Mouse (Mus musculus) right cerebral cortex, postnatal 10 days (tissue): ENCODE measurements around the gene Sdc1.

ENCODE experiments used
- DNase-seq, 2 experiments: peaks; one replicate each; pipeline ENCODE4 v3.0.0; 2021; ENCODE audit warnings: low spot score in 2 of 2

The Sdc1 gene

DNA sequence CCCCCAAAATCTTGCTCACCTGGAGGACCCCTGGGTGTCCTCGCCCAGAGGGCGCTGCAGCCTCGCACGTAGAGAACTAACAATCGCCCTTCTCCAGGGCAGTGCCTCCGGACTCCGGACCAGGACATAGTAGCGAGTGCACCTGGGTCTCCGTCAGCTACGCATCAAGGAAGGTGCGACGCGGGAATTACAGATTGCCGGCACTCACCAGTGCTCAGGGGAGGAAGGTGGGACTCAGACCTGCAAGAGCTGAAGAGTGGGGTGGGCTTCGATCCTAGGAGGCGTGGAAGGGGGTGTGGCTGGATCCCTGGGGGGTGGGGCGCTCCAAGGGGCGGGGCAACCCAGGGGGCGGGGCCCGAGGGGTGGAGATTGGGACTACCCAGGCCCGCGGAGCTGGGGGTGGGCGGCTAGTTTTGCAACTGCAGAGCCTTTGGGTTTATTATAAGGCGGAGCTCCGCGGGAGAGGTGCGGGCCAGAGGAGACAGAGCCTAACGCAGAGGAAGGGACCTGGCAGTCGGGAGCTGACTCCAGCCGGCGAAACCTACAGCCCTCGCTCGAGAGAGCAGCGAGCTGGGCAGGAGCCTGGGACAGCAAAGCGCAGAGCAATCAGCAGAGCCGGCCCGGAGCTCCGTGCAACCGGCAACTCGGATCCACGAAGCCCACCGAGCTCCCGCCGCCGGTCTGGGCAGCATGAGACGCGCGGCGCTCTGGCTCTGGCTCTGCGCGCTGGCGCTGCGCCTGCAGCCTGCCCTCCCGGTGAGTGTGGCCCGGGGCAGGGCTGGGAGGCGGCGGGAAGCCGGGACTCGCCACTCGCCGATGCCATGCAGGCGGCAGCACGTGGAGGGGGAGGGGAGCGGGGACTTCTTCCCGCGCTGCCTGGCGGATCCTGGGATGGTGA, at the start of gene Sdc1:
Gene Sdc1, plus strand, starts transcription at position 378 of the 898 bp plus-strand sequence.
- peak; percentile 78 to 80 for DNase-seq

GRCm38 (mm10) chr12:8726890-8727289, 44.2 kb upstream of the Sdc1 start:
- no peak for DNase-seq

- DNase-seq = no peak
These were observed 42.4 kb upstream of the Sdc1 start for GRCm38 (mm10) chr12:8728739-8729138.

GRCm38 (mm10) chr12:8753654-8754053, 17.5 kb upstream of the Sdc1 start:
- DNase-seq = no peak

GRCm38 (mm10) chr12:8754116-8754515, 17.0 kb upstream of the Sdc1 start:
- peak in 1 of 2 experiments; percentile 57 for DNase-seq

GRCm38 (mm10) chr12:8758029-8758428, 13.1 kb upstream of the Sdc1 start:
- no peak for DNase-seq

DNA sequence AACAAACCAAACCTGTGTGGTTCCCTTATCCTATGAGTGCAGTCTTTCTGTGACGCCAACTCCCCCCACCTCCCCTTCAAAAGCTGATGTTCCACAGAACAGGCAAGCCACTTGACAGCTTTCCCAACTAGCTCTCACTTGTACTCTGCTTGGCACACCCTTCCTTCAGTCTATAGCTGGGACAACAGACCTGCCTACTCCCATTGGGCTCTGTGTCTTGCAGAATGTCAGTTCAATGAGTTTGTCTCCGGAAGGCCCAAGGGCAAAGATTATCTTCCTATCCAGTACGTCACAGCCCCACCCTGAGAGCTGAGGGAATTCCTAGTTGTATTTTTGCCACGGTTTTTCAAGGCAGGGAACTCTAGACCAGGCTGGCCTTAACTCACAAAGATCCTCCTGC, 12.0 kb upstream of the Sdc1 start:
- peak in 1 of 2 experiments; percentile 14 for DNase-seq

- peak in 1 of 2 experiments; percentile 17 for DNase-seq
These were observed 11.3 kb upstream of the Sdc1 start for GRCm38 (mm10) chr12:8759779-8760178.

- DNase-seq = peak in 1 of 2 experiments; percentile 12
These were observed 10.6 kb upstream of the Sdc1 start for GRCm38 (mm10) chr12:8760561-8760960.

- peak in 1 of 2 experiments; percentile 21 for DNase-seq
These were observed 10.1 kb upstream of the Sdc1 start for GRCm38 (mm10) chr12:8761058-8761457.

GRCm38 (mm10) chr12:8762667-8763066, 8.5 kb upstream of the Sdc1 start:
- no peak for DNase-seq

DNA sequence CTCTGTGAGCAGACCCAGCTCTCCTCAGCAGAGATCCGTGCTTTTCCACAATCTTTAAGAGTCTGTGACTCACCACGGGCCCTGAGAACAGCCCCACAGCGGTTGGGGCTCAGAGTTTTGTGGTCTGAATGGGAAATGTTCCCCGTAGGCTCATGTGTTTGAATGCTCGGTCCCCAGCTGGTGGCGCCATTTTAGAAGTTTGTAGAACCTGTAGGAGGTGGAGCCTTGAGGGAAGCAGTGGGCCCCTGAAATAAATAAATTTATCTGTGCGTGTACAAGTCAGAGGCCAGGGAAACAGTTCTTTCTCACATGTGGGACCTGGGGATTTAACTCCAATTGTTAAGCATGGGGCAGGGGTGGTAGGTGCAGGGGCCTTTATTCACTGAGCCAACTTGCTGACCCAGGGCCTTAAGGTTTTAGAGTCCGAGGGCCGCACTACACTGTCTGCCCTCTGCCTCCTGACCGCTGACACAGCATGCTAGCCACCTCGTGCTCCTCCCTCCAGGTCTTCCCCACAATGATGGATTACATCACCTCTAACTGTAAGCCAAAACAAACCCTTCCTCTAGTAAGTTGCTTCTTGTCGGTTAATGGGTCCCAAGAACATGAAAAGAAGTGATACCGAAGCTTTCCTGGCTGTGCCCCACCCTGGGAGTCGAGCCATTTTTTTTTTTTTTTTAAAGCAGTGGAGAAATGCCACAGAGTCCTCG, 6.7 kb upstream of the Sdc1 start:
- DNase-seq = no peak

DNA sequence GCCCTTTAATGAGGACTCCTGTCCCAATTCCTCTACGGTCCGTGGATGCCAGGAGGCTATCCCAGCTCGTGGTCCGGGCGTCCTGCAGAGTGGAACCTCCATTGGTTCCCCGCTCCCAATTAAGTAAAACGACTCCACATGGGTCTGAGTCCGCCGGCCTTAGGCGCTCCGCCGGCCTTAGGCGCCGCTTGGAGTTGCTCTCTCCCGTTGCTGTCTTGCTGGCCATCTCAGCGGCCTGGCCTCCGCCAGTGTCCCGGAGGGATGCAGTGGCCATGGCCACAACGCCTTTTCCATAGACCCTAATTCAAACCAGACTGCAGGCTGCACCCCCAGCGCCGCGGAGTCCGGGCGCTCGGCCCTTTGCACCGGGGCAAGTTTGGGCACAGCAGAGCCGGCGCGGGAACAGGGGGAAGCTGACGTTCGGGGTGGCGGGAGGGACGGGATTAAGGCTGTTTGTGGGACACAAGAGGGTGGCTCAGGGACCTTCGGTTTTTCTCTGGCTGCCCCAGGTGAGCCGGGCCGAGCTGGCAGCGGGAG, 789 bp downstream of the Sdc1 start:
- no peak for DNase-seq

DNA sequence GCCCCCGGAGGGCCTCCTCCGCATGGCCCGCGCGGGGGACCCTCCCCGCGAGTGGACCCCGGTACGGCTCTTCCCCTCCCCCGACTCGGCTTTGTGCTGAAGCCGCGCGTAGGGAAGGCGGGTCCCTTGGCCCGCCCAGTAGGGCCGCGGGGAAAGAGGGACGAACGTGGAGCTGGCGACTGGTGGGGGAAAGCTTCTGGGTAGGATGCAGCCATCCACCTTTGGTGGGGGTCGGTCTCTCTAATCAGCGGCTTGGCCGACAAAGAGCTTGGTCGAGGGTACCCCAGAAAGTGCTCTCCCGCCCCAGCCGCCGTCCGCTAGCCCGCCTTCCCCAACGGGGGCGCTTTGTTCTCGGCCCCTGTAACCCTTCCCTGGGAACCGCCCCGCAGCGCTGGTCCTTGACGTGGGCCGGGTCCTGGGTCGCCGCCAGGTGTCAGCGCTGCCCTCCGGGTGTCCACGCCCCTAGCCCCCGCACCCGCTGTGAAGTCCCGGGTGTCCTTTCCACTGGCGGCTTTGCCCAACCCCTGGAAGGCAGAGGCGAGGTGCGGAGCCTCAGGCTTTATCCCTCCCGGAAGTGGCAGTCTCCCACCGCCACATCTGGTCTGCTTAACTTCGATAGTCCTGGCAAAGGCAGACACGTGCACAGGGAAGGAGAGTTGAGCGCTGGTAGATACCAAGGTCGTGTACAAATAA, 1.5 kb downstream of the Sdc1 start:
- DNase-seq = peak; percentile 31 to 47

DNA sequence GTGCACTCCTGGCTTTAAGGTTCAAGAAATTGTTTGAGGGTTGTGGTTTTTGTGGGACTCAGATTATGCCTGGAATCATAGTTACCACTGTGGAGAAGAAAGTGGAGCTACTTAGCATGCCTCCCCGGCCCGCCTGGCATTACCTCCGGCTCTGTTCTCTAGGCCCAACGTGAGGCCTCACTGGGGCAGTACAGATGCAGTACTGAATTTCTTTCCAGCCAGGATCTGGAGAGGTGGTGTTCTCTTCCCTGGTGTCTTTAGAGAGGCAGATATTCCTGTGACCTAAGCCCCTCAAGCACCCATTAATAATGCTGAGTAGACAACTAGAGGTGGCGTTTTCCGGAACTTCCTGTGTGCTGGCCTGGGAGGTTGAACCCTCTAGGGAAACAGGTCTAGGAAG, 2.2 kb downstream of the Sdc1 start:
- no peak for DNase-seq

- no peak for DNase-seq
These were observed 3.1 kb downstream of the Sdc1 start for GRCm38 (mm10) chr12:8774183-8774582.

DNA sequence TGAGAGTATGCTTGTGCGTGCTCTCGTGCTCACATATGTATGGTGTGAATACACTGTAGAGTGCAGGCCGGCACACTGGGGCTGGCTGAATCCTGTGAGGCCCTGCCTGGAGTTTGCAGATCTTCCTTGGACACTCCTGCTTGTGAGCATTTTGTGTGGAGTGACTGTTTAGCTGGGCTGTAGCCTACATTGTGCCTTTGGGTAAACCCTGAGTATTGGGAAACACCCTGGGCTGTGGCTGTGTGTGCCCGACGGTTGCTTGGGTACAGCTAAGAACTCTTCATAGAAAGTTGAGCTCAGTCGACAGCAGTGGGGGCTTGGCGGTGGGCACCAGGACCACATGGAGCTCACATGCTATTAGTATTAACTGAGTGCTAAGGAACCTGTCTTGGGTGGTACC, 5.1 kb downstream of the Sdc1 start:
- no peak for DNase-seq

DNA sequence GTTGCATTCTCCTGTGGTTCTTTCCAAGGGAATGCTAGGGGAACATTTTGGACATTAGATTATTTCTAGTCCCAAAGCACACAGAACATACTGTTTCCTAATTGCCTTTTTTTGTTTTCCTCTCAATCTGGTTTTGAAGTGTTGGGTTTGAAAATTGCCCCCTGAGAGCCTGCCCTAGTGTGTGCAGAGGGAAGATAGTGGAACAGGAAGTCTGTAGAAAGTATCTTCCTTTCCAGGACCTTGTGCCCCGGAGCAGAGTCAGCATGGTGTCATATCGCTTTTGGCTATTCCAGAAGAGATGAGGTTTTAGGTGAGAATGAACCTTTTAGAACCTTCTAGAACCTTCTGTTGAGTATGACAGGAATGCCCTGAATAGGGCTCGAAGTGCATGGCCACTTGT, 5.6 kb downstream of the Sdc1 start:
- no peak for DNase-seq

- no peak for DNase-seq
These were observed 7.0 kb downstream of the Sdc1 start for GRCm38 (mm10) chr12:8778106-8778505.

DNA sequence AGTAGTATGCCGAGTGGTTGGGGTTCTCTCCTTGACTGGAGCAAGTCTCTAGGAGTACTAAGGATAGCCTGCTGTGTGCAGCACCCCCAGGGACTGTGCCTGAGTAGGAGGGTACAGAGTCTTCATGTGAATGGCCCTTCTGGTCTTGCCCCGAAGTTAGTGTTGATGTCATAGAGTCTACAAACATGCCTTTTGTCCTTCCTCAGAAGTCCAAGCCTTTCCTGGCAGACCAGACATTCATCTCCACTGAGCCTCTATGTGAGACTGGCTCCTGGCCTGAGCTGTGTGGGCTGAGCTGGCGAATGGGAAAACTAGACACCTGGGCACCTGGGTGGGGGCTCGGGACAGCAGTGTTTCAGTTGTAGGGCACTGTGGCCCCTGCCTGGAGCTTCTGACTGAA, 8.7 kb downstream of the Sdc1 start:
- DNase-seq = no peak

DNA sequence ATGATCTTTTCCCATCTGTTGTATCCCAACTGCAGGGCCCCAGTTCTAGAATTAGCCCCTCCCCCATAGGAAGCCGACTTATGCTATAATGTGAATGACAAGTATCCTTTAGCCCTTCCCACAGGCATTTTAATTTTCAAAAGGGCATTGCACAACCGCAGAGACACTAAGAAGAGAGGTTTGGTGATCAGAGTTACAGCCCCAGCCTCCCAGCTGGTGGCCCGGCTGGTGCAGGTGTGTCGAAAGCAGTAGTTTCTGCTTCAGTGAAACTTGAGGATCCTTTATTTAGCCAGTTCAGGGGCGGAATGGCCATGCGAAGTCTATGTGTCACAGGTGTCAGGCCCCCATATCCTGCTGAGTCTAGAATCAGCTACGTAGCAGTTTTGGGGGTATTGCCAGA, 10.0 kb downstream of the Sdc1 start:
- DNase-seq = no peak
